Mouse (Mus musculus): Measurements from ENCODE around the gene Bcl2l10. TPM values are rescaled to one million over a fixed set of nuclear protein-coding genes. Genes with fewer than 3 reads are reported as not detected.

The Bcl2l10 gene
- polyA plus RNA-seq, 1 experiment from 2014 or later = not detected

- no peak overlapping the region for H3K27ac ChIP-seq (ENCODE audit: low read depth, low read length)
- H3K4me1 ChIP-seq (ENCODE audit: control insufficient read depth, insufficient read depth, low read length) = no peaks in the 10 kb centered on the region
- no peaks in the 10 kb centered on the region for H3K27me3 ChIP-seq (ENCODE audit: control insufficient read depth, insufficient read depth, low read length)
- H3K36me3 ChIP-seq (ENCODE audit: control insufficient read depth, insufficient read depth, low read length) = peaks cover 28% of the 10 kb centered on the region
- H3K4me2 ChIP-seq (ENCODE audit: low read depth, low read length) = no peak overlapping the region
- no peaks in the 10 kb centered on the region for H3K9me3 ChIP-seq (ENCODE audit: control insufficient read depth, low read length)
- ATAC-seq (ENCODE audit: low read depth) = no peak
- H3K4me3 ChIP-seq (ENCODE audit: low read depth, low read length) = no peak overlapping the region
- H3K9ac ChIP-seq (replicated peaks; ENCODE audit: low read depth, low read length) = no peak overlapping the region
- 93% methylated on average over 3 of the region's 3 CpGs for WGBS
Measured at GRCm38 (mm10) chr9:75328047-75328446, 19.5 kb upstream of the Bcl2l10 start.

DNA sequence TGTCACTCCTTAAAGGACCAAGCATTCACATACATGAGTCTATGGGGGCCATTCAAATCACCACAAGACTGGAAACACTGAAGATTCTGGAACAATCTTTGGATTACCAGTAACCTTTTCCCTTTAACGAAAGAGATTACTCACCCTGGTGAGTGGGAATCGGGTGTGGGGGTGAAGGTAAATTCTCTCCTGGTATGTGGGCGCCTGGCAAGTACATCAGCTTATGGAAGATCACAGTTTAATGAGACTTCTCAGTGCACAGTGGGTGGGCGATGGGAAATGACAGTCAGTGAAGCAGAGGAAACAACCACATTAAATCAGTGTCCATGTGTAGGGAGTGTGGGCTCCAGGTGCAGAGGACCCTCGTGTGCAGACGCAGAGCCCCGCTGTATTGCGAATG is 16.7 kb upstream of the Bcl2l10 start:
- no peaks in the 10 kb centered on the region for H3K27me3 ChIP-seq (ENCODE audit: control insufficient read depth, insufficient read depth, low read length)
- H3K4me2 ChIP-seq (ENCODE audit: low read depth, low read length) = no peak overlapping the region
- no peak overlapping the region for H3K4me3 ChIP-seq (ENCODE audit: low read depth, low read length)
- H3K4me1 ChIP-seq (ENCODE audit: control insufficient read depth, insufficient read depth, low read length) = no peaks in the 10 kb centered on the region
- no peak overlapping the region for H3K27ac ChIP-seq (ENCODE audit: low read depth, low read length)
- WGBS = 73% methylated on average over 8 of the region's 8 CpGs
- ATAC-seq (ENCODE audit: low read depth) = no peak
- peaks cover 37% of the 10 kb centered on the region for H3K36me3 ChIP-seq (ENCODE audit: control insufficient read depth, insufficient read depth, low read length)
- H3K9ac ChIP-seq (replicated peaks; ENCODE audit: low read depth, low read length) = no peak overlapping the region
- H3K9me3 ChIP-seq (ENCODE audit: control insufficient read depth, low read length) = no peaks in the 10 kb centered on the region

GRCm38 (mm10) chr9:75334440-75334839 is 13.1 kb upstream of the Bcl2l10 start:
- no peak for ATAC-seq (ENCODE audit: low read depth)
- H3K9me3 ChIP-seq (ENCODE audit: control insufficient read depth, low read length) = no peaks in the 10 kb centered on the region
- WGBS = 85% methylated on average over 4 of the region's 4 CpGs
- no peak overlapping the region for H3K9ac ChIP-seq (replicated peaks; ENCODE audit: low read depth, low read length)
- H3K36me3 ChIP-seq (ENCODE audit: control insufficient read depth, insufficient read depth, low read length) = peaks cover 62% of the 10 kb centered on the region
- no peaks in the 10 kb centered on the region for H3K4me1 ChIP-seq (ENCODE audit: control insufficient read depth, insufficient read depth, low read length)
- no peak overlapping the region for H3K4me2 ChIP-seq (ENCODE audit: low read depth, low read length)
- H3K27ac ChIP-seq (ENCODE audit: low read depth, low read length) = no peak overlapping the region
- H3K4me3 ChIP-seq (ENCODE audit: low read depth, low read length) = no peak overlapping the region
- no peaks in the 10 kb centered on the region for H3K27me3 ChIP-seq (ENCODE audit: control insufficient read depth, insufficient read depth, low read length)

DNA sequence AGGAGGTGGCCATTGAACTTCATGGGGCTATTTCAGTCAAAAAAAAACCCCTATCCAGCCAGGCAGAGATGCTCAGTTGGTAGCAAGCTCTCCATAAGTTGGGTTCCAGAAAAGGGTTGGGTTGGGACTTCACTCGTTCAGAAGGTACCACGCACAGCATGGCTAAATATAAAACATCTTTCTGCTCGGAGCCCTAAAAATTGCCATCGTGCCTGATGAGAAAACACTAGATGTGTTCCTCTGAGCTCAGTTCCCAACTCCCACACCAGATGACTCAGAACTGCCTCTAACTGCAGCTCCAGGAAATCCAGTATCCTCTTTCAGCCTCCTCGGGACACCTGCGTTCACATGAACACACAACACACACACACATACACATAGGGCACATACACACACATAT is 9.5 kb upstream of the Bcl2l10 start:
- Histone ChIP-seq H3K9ac (replicated peaks; ENCODE audit: low read depth, low read length) (no peak overlapping the region), H3K27ac (ENCODE audit: low read depth, low read length) (no peak overlapping the region), H3K9me3 (ENCODE audit: control insufficient read depth, low read length) (no peaks in the 10 kb centered on the region), H3K4me2 (ENCODE audit: low read depth, low read length) (no peak overlapping the region), H3K27me3 (ENCODE audit: control insufficient read depth, insufficient read depth, low read length) (no peaks in the 10 kb centered on the region), H3K4me3 (ENCODE audit: low read depth, low read length) (no peak overlapping the region), H3K36me3 (ENCODE audit: control insufficient read depth, insufficient read depth, low read length) (peaks cover 60% of the 10 kb centered on the region), H3K4me1 (ENCODE audit: control insufficient read depth, insufficient read depth, low read length) (no peaks in the 10 kb centered on the region)
- 96% methylated on average over 6 of the region's 6 CpGs for WGBS
- no peak for ATAC-seq (ENCODE audit: low read depth)

DNA sequence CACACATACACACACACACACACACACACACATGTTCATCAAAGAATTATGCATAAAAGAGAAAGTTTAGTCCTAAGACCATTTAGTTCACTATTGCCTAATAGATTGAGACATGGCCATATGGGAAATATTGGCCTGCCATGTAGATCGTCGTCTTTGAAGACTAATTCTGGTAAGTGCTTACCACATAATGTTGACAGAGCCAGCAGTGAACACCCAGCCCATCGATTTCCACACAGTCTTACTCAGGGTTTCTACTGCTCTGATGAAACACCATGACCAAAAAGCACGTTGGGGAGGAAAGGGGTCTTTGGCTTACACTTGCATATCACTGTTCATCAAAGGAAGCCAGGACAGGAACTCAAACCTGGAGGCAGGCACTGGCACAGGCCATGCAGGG is 5.1 kb upstream of the Bcl2l10 start:
- peaks cover 49% of the 10 kb centered on the region for H3K36me3 ChIP-seq (ENCODE audit: control insufficient read depth, insufficient read depth, low read length)
- no peaks in the 10 kb centered on the region for H3K4me1 ChIP-seq (ENCODE audit: control insufficient read depth, insufficient read depth, low read length)
- no peak overlapping the region for H3K9ac ChIP-seq (replicated peaks; ENCODE audit: low read depth, low read length)
- H3K27ac ChIP-seq (ENCODE audit: low read depth, low read length) = no peak overlapping the region
- 92% methylated on average over 4 of the region's 4 CpGs for WGBS
- H3K9me3 ChIP-seq (ENCODE audit: control insufficient read depth, low read length) = no peaks in the 10 kb centered on the region
- H3K4me2 ChIP-seq (ENCODE audit: low read depth, low read length) = no peak overlapping the region
- H3K27me3 ChIP-seq (ENCODE audit: control insufficient read depth, insufficient read depth, low read length) = no peaks in the 10 kb centered on the region
- ATAC-seq (ENCODE audit: low read depth) = no peak
- H3K4me3 ChIP-seq (ENCODE audit: low read depth, low read length) = no peak overlapping the region

DNA sequence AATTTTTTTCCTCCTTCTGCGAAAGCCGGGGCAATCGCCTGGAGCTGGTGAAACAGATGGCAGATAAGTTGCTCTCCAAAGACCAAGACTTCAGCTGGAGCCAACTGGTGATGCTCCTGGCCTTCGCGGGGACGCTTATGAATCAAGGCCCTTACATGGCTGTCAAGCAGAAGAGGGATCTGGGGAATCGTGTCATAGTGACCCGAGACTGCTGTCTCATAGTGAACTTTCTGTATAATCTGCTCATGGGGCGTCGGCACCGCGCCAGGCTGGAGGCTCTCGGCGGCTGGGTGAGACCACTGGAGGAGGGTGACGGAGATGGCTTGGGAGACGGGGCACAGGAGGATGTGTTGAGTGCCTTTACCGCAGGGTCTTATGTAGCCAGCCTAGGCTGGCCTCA is 508 bp downstream of the Bcl2l10 start:
- Histone ChIP-seq H3K27ac (ENCODE audit: low read depth, low read length) (no peak overlapping the region), H3K9ac (replicated peaks; ENCODE audit: low read depth, low read length) (no peak overlapping the region), H3K4me3 (ENCODE audit: low read depth, low read length) (no peak overlapping the region), H3K4me2 (ENCODE audit: low read depth, low read length) (no peak overlapping the region), H3K27me3 (ENCODE audit: control insufficient read depth, insufficient read depth, low read length) (no peaks in the 10 kb centered on the region), H3K4me1 (ENCODE audit: control insufficient read depth, insufficient read depth, low read length) (no peaks in the 10 kb centered on the region), H3K36me3 (ENCODE audit: control insufficient read depth, insufficient read depth, low read length) (peaks cover 17% of the 10 kb centered on the region), H3K9me3 (ENCODE audit: control insufficient read depth, low read length) (no peaks in the 10 kb centered on the region)
- 83% methylated on average over 17 of the region's 17 CpGs for WGBS
- ATAC-seq (ENCODE audit: low read depth) = no peak

GRCm38 (mm10) chr9:75348641-75349040 is 1.1 kb downstream of the Bcl2l10 start:
- Histone ChIP-seq H3K27me3 (ENCODE audit: control insufficient read depth, insufficient read depth, low read length) (no peaks in the 10 kb centered on the region), H3K9ac (replicated peaks; ENCODE audit: low read depth, low read length) (no peak overlapping the region), H3K9me3 (ENCODE audit: control insufficient read depth, low read length) (no peaks in the 10 kb centered on the region), H3K36me3 (ENCODE audit: control insufficient read depth, insufficient read depth, low read length) (peaks cover 14% of the 10 kb centered on the region), H3K27ac (ENCODE audit: low read depth, low read length) (no peak overlapping the region), H3K4me3 (ENCODE audit: low read depth, low read length) (no peak overlapping the region), H3K4me1 (ENCODE audit: control insufficient read depth, insufficient read depth, low read length) (no peaks in the 10 kb centered on the region), H3K4me2 (ENCODE audit: low read depth, low read length) (no peak overlapping the region)
- ATAC-seq (ENCODE audit: low read depth) = no peak
- 82% methylated on average over 3 of the region's 3 CpGs for WGBS

GRCm38 (mm10) chr9:75353094-75353493 is 5.5 kb downstream of the Bcl2l10 start:
- Histone ChIP-seq H3K36me3 (ENCODE audit: control insufficient read depth, insufficient read depth, low read length) (no peaks in the 10 kb centered on the region), H3K9ac (replicated peaks; ENCODE audit: low read depth, low read length) (no peak overlapping the region), H3K4me2 (ENCODE audit: low read depth, low read length) (no peak overlapping the region), H3K27me3 (ENCODE audit: control insufficient read depth, insufficient read depth, low read length) (no peaks in the 10 kb centered on the region), H3K4me3 (ENCODE audit: low read depth, low read length) (no peak overlapping the region), H3K27ac (ENCODE audit: low read depth, low read length) (no peak overlapping the region), H3K4me1 (ENCODE audit: control insufficient read depth, insufficient read depth, low read length) (no peaks in the 10 kb centered on the region), H3K9me3 (ENCODE audit: control insufficient read depth, low read length) (no peaks in the 10 kb centered on the region)
- no peak for ATAC-seq (ENCODE audit: low read depth)
- 81% methylated on average over 8 of the region's 8 CpGs for WGBS

DNA sequence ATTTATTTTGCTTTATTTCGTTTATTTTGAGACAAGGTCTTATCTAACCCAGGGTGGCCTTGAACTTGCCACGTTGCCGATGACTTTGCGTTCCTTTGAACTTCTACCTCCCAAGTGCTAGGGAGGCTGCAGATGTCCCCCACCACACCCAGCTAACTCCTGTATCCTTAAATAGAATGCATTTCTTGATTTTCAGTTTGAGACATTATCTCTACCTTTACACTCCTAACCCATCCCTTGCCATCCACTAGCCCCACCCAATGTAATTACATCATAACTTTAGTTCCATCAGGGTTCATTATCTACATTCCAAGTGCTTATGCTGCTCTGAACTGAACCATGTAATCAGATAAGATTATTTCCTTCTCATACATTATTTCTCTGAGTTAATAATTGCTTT is 8.2 kb downstream of the Bcl2l10 start:
- no peaks in the 10 kb centered on the region for H3K27me3 ChIP-seq (ENCODE audit: control insufficient read depth, insufficient read depth, low read length)
- no peaks in the 10 kb centered on the region for H3K9me3 ChIP-seq (ENCODE audit: control insufficient read depth, low read length)
- no peak for ATAC-seq (ENCODE audit: low read depth)
- no peak overlapping the region for H3K4me3 ChIP-seq (ENCODE audit: low read depth, low read length)
- no peaks in the 10 kb centered on the region for H3K4me1 ChIP-seq (ENCODE audit: control insufficient read depth, insufficient read depth, low read length)
- no peak overlapping the region for H3K4me2 ChIP-seq (ENCODE audit: low read depth, low read length)
- no peaks in the 10 kb centered on the region for H3K36me3 ChIP-seq (ENCODE audit: control insufficient read depth, insufficient read depth, low read length)
- no peak overlapping the region for H3K9ac ChIP-seq (replicated peaks; ENCODE audit: low read depth, low read length)
- WGBS = 91% methylated on average over 4 of the region's 4 CpGs
- H3K27ac ChIP-seq (ENCODE audit: low read depth, low read length) = no peak overlapping the region

Measured in neural tube, embryonic 14.5 days (tissue).